Mouse (Mus musculus) small intestine, adult 2 months (tissue): ENCODE data around the gene Hoxd8.

Source experiments
- CTCF ChIP-seq: fragments of 200-500 bp; IDR thresholded peaks from 2 replicates; pipeline ENCODE4 v1.5.1; 2012; ENCODE audit warnings: low read depth, mild to moderate bottlenecking, control low read depth, inconsistent platforms, low read length, moderate library complexity, mixed read lengths; ENCODE audit not compliant: insufficient replicate concordance, insufficient read length; ENCODE audit errors: extremely low read depth
- POLR2A ChIP-seq: fragments of 200-500 bp; IDR thresholded peaks from 2 replicates; pipeline ENCODE4 v1.6.1; 2012; ENCODE audit warnings: low read depth, mild to moderate bottlenecking, control low read depth, inconsistent platforms, low read length, moderate library complexity

DNA sequence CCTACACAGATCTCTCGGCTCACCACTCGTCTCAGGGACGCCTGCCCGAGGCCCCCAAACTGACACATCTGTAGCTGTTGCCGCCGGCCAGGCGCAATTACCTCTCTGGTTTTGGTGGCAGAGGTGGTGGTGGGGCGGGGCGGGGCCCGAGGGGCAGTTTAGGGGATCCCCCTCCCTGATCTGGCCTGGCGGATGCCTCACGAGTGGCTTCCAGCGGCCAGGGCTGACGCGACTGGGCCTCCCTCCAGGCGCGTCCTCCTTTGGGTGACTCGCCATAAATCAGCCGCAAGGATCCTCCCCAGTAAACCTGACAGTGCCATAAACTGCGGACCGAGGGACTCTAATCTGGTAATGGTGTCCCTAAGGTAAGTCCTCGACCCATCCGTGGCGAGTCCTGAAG is 42.6 kb downstream of the Hoxd8 start:
- TF ChIP-seq POLR2A (no peak), CTCF (no peak)
